Mouse (Mus musculus) T-cell, adult 2 months (primary cell): ENCODE results near the gene Bahcc1.

Experiments
- DNase-seq: peaks from one replicate; pipeline ENCODE4 v3.0.0; 2022; ENCODE audit warnings: low spot score

Gene Bahcc1

GRCm38 (mm10) chr11:120242726-120243530 is 10.2 kb downstream of the Bahcc1 start:
- no peak for DNase-seq

- DNase-seq = no peak
Measured at GRCm38 (mm10) chr11:120243531-120243820, 10.7 kb downstream of the Bahcc1 start.

- DNase-seq = no peak
Measured at GRCm38 (mm10) chr11:120248160-120248793, 15.5 kb downstream of the Bahcc1 start.

- DNase-seq = no peak
Measured at GRCm38 (mm10) chr11:120248899-120249298, 16.2 kb downstream of the Bahcc1 start.

- DNase-seq = no peak
Measured at GRCm38 (mm10) chr11:120250991-120251949, 18.5 kb downstream of the Bahcc1 start.

- no peak for DNase-seq
Measured at GRCm38 (mm10) chr11:120251950-120252308, 19.2 kb downstream of the Bahcc1 start.

- no peak for DNase-seq
Measured at GRCm38 (mm10) chr11:120252398-120252797, 19.7 kb downstream of the Bahcc1 start.

- DNase-seq = no peak
Measured at GRCm38 (mm10) chr11:120252843-120253645, 20.3 kb downstream of the Bahcc1 start.

GRCm38 (mm10) chr11:120253646-120254315 is 21.0 kb downstream of the Bahcc1 start:
- no peak for DNase-seq

- no peak for DNase-seq
Measured at GRCm38 (mm10) chr11:120254420-120254819, 21.7 kb downstream of the Bahcc1 start.

GRCm38 (mm10) chr11:120255038-120255437 is 22.3 kb downstream of the Bahcc1 start:
- DNase-seq = no peak

- no peak for DNase-seq
Measured at GRCm38 (mm10) chr11:120255499-120255898, 22.8 kb downstream of the Bahcc1 start.

- DNase-seq = no peak
Measured at GRCm38 (mm10) chr11:120256108-120256507, 23.4 kb downstream of the Bahcc1 start.

GRCm38 (mm10) chr11:120256543-120256942 is 23.8 kb downstream of the Bahcc1 start:
- no peak for DNase-seq

GRCm38 (mm10) chr11:120256981-120257820 is 24.5 kb downstream of the Bahcc1 start:
- no peak for DNase-seq

GRCm38 (mm10) chr11:120257911-120258310 is 25.2 kb downstream of the Bahcc1 start:
- DNase-seq = no peak

- no peak for DNase-seq
Measured at GRCm38 (mm10) chr11:120258896-120259689, 26.3 kb downstream of the Bahcc1 start.

GRCm38 (mm10) chr11:120259792-120260768 is 27.3 kb downstream of the Bahcc1 start:
- no peak for DNase-seq
